Mouse (Mus musculus) spleen, adult 12 weeks (tissue): ENCODE results near the gene Rap1gds1.

Experiments
- DNase-seq: peaks from one replicate; pipeline ENCODE4 v3.0.0; 2022; ENCODE audit warnings: low spot score

Gene Rap1gds1

DNA sequence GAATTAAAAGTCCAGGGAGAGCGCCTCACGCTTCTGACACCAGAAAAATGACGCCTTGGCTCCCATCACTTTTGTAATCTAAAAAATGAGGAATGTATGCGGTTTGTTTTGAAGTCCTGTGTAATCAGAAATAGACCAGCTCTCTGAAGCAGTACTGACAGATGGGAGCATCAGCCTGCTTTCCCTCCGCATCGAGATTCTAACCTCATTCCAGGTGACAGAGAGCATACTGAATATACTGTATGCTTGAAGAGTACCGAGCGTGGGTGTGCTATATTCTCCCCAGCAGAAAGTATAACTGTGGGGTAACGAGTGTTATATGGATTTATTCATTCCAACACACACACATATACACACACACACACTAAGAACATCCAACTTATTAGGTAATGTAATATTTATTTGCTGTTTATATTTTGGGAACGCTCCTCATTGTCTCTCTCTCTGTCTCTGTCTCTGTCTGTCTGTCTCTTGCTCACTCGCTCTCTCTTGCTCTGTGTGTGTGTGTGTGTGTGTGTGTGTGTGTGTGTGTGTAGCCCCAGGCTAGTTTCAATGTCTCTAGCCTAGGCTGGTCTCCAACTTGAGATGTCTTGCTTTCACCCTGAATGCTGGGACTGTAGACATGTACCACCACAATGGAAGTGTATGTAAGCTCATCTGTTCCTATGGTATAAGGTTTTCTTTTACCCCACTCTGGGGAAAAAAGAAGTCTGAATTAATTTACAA lies 193.8 kb downstream of the Rap1gds1 start:
- no peak for DNase-seq

DNA sequence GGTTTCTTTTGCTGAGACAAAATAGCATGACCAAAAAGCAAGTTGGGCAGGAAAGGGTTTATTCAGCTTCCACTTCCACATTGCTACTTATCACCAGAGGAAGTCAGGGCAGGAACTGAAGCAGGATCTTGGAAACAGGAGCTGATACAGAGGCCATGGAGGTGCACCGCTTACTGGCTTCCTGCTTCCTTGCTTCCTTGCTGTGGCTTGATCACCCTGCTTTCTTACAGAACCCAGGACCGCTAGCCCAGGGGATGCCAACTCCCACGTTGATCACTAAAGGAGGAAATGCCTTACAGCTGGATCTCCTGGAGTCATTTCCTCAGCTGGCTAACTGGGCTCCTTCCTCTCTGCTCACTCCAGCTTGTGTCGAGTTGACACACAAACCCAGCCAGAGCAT lies 197.3 kb downstream of the Rap1gds1 start:
- no peak for DNase-seq

DNA sequence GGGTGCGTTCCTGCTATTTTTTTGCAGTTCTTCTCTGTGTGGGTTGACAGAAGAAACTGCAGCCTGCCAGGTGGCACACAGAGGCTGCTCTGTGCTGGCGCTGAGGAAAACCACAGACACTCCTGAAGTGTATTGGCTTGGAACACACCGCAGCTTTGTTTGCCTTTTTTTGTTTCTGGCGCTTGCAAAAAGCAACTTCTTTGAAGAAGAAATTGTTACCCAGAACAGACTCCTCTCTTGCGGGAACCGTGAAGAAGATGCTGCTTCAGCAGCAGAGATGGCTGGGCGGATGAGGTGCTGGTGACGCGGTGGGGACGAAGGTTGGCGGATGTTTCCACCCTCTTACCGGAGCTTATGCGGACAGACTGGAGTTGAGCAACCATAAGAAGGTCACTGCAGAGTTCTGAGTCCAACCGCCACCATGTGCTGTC lies 198.1 kb downstream of the Rap1gds1 start:
- DNase-seq: no peak

DNA sequence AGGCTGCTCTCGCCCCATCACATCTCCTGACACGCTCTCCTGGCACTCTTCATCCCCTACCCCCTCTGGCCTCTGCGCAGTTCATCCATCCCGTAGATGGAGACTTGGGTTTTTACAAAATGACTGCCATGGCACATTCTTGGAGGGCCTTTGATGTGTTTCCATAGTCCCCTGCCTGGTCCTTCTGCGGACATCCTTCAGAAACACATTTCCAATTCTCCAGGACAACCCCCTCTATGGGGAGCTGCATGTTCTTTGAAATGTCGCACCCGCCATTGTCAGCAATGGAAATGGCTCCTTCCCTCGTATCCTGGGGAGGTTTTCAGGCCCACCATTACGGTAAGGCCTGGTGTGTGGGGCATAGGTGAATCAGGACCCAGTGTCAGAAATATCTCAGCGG lies 198.6 kb downstream of the Rap1gds1 start:
- DNase-seq: no peak

- DNase-seq: no peak
These were observed 199.1 kb downstream of the Rap1gds1 start for GRCm38 (mm10) chr3:138875936-138876335.
